Mouse (Mus musculus) brain, embryonic 14.5 days (tissue): Measurements from ENCODE around the gene Glyr1.

Source experiments
- CTCF ChIP-seq: fragments of 200-500 bp; IDR thresholded peaks from 2 replicates; pipeline ENCODE4 v1.5.1; 2012; ENCODE audit warnings: inconsistent platforms, mild to moderate bottlenecking, moderate library complexity, borderline replicate concordance; ENCODE audit not compliant: insufficient read depth, insufficient read length; ENCODE audit errors: extremely low read depth
- POLR2A ChIP-seq: fragments of 200-500 bp; IDR thresholded peaks from 2 replicates; pipeline ENCODE4 v1.6.1; 2012; ENCODE audit warnings: mild to moderate bottlenecking, inconsistent platforms, borderline replicate concordance; ENCODE audit not compliant: poor library complexity, insufficient read depth, insufficient read length, severe bottlenecking; ENCODE audit errors: extremely low read depth

- TF ChIP-seq CTCF (no peak), POLR2A (no peak)
These were observed 73.5 kb downstream of the Glyr1 start for GRCm38 (mm10) chr16:4976180-4976579.
